Comparison of ENCODE assay signal across 19 mouse cellular contexts in genomic region chr15:36333857-36334256, GRCm38 (mm10).
A peak's percentile ranks its signal among the peaks of the same experiment; 100 is the strongest.
DNase-seq lines count a peak whose midpoint lies in the region; ATAC-seq and TF ChIP-seq lines count a peak whose summit lies in the region.
"Had no signal": no experiment of that assay in that cellular context is flagged by ENCODE, and none has a peak within 500 bp of the region (broad histone marks: within the 10 kb centered on the region; RNA-seq: fewer than 3 reads in every experiment).

No protein-coding gene starts in this region.

- H3K4me3 ChIP-seq in stomach, postnatal 0 days (ENCODE audit: low read depth, low read length): no peak overlapping the region
- no peak overlapping the region for H3K4me3 ChIP-seq in forebrain, embryonic 11.5 days (ENCODE audit: low read depth, low read length)
- H3K4me3 ChIP-seq: embryonic facial prominence, embryonic 10.5 days; forebrain, embryonic 15.5 days; midbrain, embryonic 10.5 days; neural tube, embryonic 13.5 days had no signal

- TF ChIP-seq EP300 in stomach, postnatal 0 days (optimal IDR thresholded peaks at IDR 0.05): no peak

- H3K4me1 ChIP-seq in stomach, postnatal 0 days (replicated peaks; ENCODE audit: control insufficient read depth, insufficient read depth): no peaks in the 10 kb centered on the region
- no peaks in the 10 kb centered on the region for H3K4me1 ChIP-seq in forebrain, embryonic 11.5 days (replicated peaks; ENCODE audit: control insufficient read depth, insufficient read depth, low read length)
- H3K4me1 ChIP-seq: embryonic facial prominence, embryonic 10.5 days; forebrain, embryonic 15.5 days; midbrain, embryonic 10.5 days; neural tube, embryonic 13.5 days had no signal

- DNase-seq in cerebellum, adult 8-10 months: peak; percentile 29
- DNase-seq in cerebellum, adult 11 months: no peak
- peak; percentile 25 for DNase-seq in lung, postnatal 36 days
- no peak for DNase-seq in lung, postnatal 10 days
- DNase-seq in cerebellum, adult 9-11 months: peak; percentile 27
- no peak for DNase-seq in stomach, postnatal 0 days (ENCODE audit: low spot score)
- no peak for DNase-seq in right cerebral cortex, postnatal 10 days (ENCODE audit: low spot score in 2 of 2)
- DNase-seq in forebrain, embryonic 11.5 days (ENCODE audit: low spot score): no peak
- DNase-seq: heart, postnatal 4 days; kidney, adult 8-10 months; kidney, postnatal 25 days; liver; thymus, adult 2 months had no signal

- WGBS in stomach, postnatal 0 days: 42% methylated on average over 1 of the region's 1 CpGs
- 76% methylated on average over 1 of the region's 1 CpGs for WGBS in forebrain, embryonic 11.5 days

- TF ChIP-seq CTCF in stomach, postnatal 0 days (IDR thresholded peaks at IDR 0.05; ENCODE audit: low read depth): no peak

- H3K36me3 ChIP-seq in stomach, postnatal 0 days (ENCODE audit: control insufficient read depth, insufficient read depth, low read length): no peaks in the 10 kb centered on the region
- no peaks in the 10 kb centered on the region for H3K36me3 ChIP-seq in forebrain, embryonic 11.5 days (ENCODE audit: control insufficient read depth, insufficient read depth, low read length)
- H3K36me3 ChIP-seq: embryonic facial prominence, embryonic 10.5 days; forebrain, embryonic 15.5 days; midbrain, embryonic 10.5 days; neural tube, embryonic 13.5 days had no signal

- no peak overlapping the region for H3K4me2 ChIP-seq in stomach, postnatal 0 days (replicated peaks; ENCODE audit: low read depth)
- H3K4me2 ChIP-seq in forebrain, embryonic 11.5 days (ENCODE audit: low read depth, low read length, severe bottlenecking): no peak overlapping the region
- H3K4me2 ChIP-seq: forebrain, embryonic 15.5 days; lung, embryonic 14.5 days; neural tube, embryonic 13.5 days had no signal

- no peak overlapping the region for H3K9ac ChIP-seq in stomach, postnatal 0 days (ENCODE audit: low read length)
- H3K9ac ChIP-seq in forebrain, embryonic 11.5 days (ENCODE audit: low read length): no peak overlapping the region
- H3K9ac ChIP-seq: forebrain, embryonic 15.5 days; lung, embryonic 14.5 days; neural tube, embryonic 13.5 days had no signal

- no peak overlapping the region for H3K27ac ChIP-seq in stomach, postnatal 0 days (replicated peaks)
- no peak overlapping the region for H3K27ac ChIP-seq in forebrain, embryonic 11.5 days (ENCODE audit: low read depth, low read length)
- H3K27ac ChIP-seq: embryonic facial prominence, embryonic 10.5 days; forebrain, embryonic 15.5 days; hindbrain, postnatal 0 days; midbrain, embryonic 10.5 days; neural tube, embryonic 13.5 days had no signal

- ATAC-seq in stomach, postnatal 0 days (ENCODE audit: low FRiP score, low TSS enrichment): peak; percentile 70; the same call in 1 of the 2 replicates
- ATAC-seq in forebrain, embryonic 11.5 days (replicated peaks; ENCODE audit: low FRiP score): no peak
- ATAC-seq: forebrain, embryonic 15.5 days; hindbrain, postnatal 0 days had no signal

- no peaks in the 10 kb centered on the region for H3K9me3 ChIP-seq in stomach, postnatal 0 days (ENCODE audit: control insufficient read depth, low read length)
- H3K9me3 ChIP-seq in forebrain, embryonic 11.5 days (ENCODE audit: control insufficient read depth, low read length): no peaks in the 10 kb centered on the region
- H3K9me3 ChIP-seq: embryonic facial prominence, embryonic 10.5 days; forebrain, embryonic 15.5 days; midbrain, embryonic 10.5 days; neural tube, embryonic 13.5 days had no signal

- H3K27me3 ChIP-seq in stomach, postnatal 0 days (ENCODE audit: control insufficient read depth, insufficient read depth, low read length): no peaks in the 10 kb centered on the region
- no peaks in the 10 kb centered on the region for H3K27me3 ChIP-seq in forebrain, embryonic 11.5 days (ENCODE audit: control insufficient read depth, insufficient read depth, low read length)
- H3K27me3 ChIP-seq: forebrain, embryonic 15.5 days; neural tube, embryonic 13.5 days had no signal

Comparison
In these comparisons a context has a peak if more than half of its experiments do, and no peak if none do; other contexts are left out.
1. DNase-seq: peak in cerebellum, adult 8-10 months (single experiment), lung, postnatal 36 days (single experiment) and cerebellum, adult 9-11 months (single experiment); none in cerebellum, adult 11 months (single experiment), lung, postnatal 10 days (single experiment), stomach, postnatal 0 days (single experiment), right cerebral cortex, postnatal 10 days (0 of 2) and forebrain, embryonic 11.5 days (single experiment).